Mouse (Mus musculus): ENCODE measurements around the gene Fam84b. TPM values are rescaled to one million over a fixed set of nuclear protein-coding genes. Genes with fewer than 3 reads are reported as not detected.

Gene Fam84b
- 10.2 and 14.4 TPM in 2 replicates for polyA plus RNA-seq (2015; fragmentation: Nextera tagmentation; extraction: Ambion mirVana)

DNA sequence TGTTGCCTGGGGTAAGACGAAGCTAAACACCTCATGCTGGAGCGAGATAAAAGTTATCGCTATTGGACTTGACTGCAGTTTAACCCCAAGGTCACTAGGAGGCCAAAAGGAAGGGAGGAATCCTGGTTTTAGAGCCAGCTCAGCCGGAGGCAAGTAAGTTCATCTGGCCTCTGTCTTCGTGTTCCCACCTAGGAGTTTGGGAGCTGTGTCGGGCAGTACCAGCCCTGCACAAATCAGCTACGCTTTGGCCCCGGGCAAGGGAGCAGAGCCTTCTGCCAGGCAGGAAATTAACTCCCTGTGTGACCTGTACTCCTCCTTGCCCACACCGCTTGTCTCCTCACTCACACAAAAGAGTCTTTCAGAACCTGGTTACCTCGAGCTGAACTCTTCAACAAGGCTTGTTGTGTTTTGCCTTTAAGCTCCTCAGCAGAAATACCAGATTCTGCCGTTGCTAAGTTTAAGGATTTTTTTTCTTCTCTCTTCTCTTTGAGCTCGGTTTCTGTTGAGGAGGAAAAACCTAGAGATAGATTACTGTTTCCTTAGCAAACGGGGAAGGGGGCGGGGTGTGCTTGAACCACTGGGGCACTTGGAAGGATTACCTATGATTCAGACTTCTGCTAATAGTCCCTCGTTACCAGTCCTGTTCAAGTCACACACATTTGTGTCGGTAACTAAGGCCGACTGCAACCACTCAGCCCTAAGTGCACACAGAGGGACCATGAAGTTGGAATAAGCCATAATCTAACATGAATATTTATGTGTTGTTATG lies at the start of gene Fam84b:
Gene Fam84b (minus strand): TSS at position 548 of the 769 bp plus-strand sequence.
- no peaks in the 10 kb centered on the region for H3K9me3 ChIP-seq
- WGBS: 29% methylated on average over 17 of the region's 17 CpGs
- H3K36me3 ChIP-seq: no peaks in the 10 kb centered on the region
- H3K9ac ChIP-seq (replicated peaks): no peak within 1 kb of the TSS
- H3K4me2 ChIP-seq (replicated peaks): no peak within 1 kb of the TSS
- H3K4me1 ChIP-seq: no peaks in the 10 kb centered on the region
- ATAC-seq (replicated peaks): no peak
- H3K4me3 ChIP-seq: no peak within 1 kb of the TSS
- H3K27ac ChIP-seq (replicated peaks): no peak within 1 kb of the TSS
- H3K27me3 ChIP-seq: no peaks in the 10 kb centered on the region

DNA sequence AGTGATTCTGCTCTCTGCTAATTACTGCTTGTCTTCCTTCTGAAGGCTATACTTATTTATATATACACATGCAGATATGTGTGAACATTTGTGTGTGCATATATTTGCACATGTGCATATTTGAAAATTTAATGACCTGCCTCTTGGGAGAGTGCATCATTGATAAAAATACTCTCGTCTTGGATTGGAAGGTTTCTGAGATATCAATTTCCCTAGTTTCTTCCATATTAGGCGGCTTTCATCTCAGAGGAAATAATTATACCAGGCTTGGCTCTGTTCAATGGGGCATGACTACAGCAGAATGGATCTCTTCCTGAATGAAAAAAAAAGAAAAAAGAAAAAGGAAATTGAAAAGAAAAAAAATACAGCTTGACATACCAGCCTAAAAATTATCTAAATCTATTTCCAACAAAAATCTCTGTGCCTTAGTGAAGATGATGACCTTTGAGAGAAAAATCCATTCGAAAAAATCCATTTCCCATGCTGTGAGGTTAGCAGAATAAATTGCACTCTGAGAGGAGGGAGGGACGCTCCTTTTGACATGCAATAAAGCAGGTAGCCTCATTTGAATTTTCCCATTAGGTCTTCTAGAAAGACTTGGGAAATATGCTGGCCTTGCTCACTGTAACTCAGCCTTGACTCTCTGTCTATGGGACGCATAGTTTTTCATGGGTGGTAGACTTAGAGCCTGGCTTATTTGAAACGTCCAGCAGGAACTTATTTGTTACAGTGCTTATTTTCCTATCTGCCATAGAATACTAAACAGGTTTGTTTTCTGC lies 44.8 kb upstream of the Fam84b start:
- Histone ChIP-seq H3K9ac (replicated peaks) (no peak overlapping the region), H3K4me1 (peaks cover 6% of the 10 kb centered on the region; the same call in 1 of the 2 replicates), H3K4me3 (no peak overlapping the region), H3K36me3 (no peaks in the 10 kb centered on the region), H3K4me2 (replicated peaks) (no peak overlapping the region), H3K9me3 (no peaks in the 10 kb centered on the region), H3K27me3 (no peaks in the 10 kb centered on the region), H3K27ac (replicated peaks) (no peak overlapping the region)
- peak; percentile 57; the same call in 1 of the 2 replicates for ATAC-seq (replicated peaks)
- WGBS: 46% methylated on average over 6 of the region's 6 CpGs

DNA sequence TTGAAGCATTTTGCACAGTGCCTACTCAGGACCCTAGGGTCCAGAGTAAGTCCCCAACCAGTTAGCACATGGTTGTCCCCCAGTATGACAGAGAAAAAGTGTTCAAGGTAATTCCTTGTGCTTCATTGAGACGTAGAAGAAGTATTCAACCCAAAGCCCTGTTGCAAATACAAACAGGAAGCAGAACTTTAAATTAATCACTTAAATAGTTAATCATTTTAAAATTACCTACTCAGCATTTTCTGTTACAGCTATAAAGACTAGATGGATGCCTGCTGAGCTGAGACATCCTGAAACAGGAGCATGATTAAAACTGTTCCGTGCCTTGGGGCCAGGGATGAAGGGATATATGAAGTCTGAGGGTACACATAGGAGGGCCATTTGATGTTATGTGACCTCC lies 42.5 kb upstream of the Fam84b start:
- Histone ChIP-seq H3K4me1 (peaks cover 6% of the 10 kb centered on the region; the same call in 1 of the 2 replicates), H3K4me3 (no peak overlapping the region), H3K9me3 (no peaks in the 10 kb centered on the region), H3K4me2 (replicated peaks) (no peak overlapping the region), H3K27ac (replicated peaks) (no peak overlapping the region), H3K9ac (replicated peaks) (no peak overlapping the region), H3K36me3 (no peaks in the 10 kb centered on the region), H3K27me3 (no peaks in the 10 kb centered on the region)
- ATAC-seq (replicated peaks): no peak
- 87% methylated on average over 2 of the region's 2 CpGs for WGBS

DNA sequence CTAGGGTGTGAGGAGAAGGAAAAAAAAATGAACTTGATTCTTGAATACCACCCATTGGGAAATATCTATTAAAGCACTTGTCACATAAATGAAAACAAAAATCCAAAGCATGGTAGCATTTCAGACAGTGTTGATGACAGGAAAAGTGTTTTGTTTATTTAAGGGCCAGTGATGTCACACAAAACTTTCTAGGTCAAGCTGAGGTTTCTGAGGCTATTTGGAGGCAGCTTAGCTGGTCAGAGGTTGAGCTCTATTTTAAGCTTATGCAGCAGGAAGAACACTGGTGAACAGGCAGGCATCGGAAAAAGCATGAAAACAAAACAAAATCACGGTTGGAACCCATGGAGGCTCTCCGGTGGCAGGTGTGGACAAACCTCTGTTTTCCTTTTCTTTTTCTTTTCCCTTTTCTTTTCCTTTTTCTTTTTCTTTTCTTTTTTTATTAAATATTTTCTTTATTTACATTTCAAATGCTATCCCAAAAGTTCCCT lies 39.4 kb upstream of the Fam84b start:
- WGBS: 73% methylated on average over 3 of the region's 3 CpGs
- no peaks in the 10 kb centered on the region for H3K9me3 ChIP-seq
- ATAC-seq (replicated peaks): no peak
- no peaks in the 10 kb centered on the region for H3K4me1 ChIP-seq
- H3K4me3 ChIP-seq: no peak overlapping the region
- H3K27me3 ChIP-seq: no peaks in the 10 kb centered on the region
- H3K36me3 ChIP-seq: no peaks in the 10 kb centered on the region
- H3K4me2 ChIP-seq (replicated peaks): no peak overlapping the region
- H3K27ac ChIP-seq (replicated peaks): no peak overlapping the region
- H3K9ac ChIP-seq (replicated peaks): no peak overlapping the region

DNA sequence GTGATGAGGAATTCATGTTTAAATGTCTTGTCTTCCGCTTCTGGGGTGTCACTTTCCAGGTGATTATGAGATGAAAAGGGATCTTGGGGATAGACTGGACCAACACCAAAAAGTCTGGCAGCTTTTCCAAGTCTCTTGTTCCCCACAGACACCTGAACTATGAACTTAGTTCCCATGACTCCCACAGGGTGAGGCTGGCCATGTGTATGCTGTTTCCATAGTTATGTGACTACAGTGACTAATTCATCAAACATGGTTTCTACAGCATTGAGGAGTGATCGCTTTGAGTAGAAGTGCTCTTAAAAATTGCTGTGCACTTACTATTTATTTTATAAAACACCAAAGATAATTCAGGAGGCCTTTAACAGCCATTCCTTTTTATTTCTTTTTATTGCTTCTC lies 35.1 kb upstream of the Fam84b start:
- Histone ChIP-seq H3K27me3 (no peaks in the 10 kb centered on the region), H3K9ac (replicated peaks) (no peak overlapping the region), H3K36me3 (no peaks in the 10 kb centered on the region), H3K27ac (replicated peaks) (no peak overlapping the region), H3K4me3 (no peak overlapping the region), H3K4me1 (no peaks in the 10 kb centered on the region), H3K9me3 (no peaks in the 10 kb centered on the region), H3K4me2 (replicated peaks) (no peak overlapping the region)
- WGBS: 91% methylated on average over 2 of the region's 2 CpGs
- no peak for ATAC-seq (replicated peaks)

DNA sequence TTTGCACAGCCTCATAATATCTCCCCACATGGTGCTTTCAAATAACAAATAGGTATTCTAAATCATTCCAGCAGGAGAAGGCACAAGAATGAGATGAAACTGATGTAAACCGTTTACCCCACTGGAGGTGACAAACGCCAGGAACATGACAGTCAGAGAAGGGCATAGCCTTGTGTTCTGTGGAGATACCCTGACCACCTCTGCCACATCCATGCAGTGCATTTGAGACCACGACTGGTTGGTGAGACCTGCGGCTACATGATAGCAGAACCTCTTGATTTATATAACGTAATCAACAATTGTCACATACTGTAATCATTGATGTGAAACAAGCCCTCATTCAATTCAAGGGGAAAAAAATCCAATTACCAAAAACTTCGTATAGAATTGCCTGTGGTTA lies 22.1 kb upstream of the Fam84b start:
- Histone ChIP-seq H3K4me2 (replicated peaks) (no peak overlapping the region), H3K27ac (replicated peaks) (no peak overlapping the region), H3K9ac (replicated peaks) (no peak overlapping the region), H3K4me3 (no peak overlapping the region), H3K36me3 (no peaks in the 10 kb centered on the region), H3K4me1 (no peaks in the 10 kb centered on the region), H3K9me3 (no peaks in the 10 kb centered on the region), H3K27me3 (no peaks in the 10 kb centered on the region)
- ATAC-seq (replicated peaks): no peak
- WGBS: 91% methylated on average over 6 of the region's 6 CpGs

DNA sequence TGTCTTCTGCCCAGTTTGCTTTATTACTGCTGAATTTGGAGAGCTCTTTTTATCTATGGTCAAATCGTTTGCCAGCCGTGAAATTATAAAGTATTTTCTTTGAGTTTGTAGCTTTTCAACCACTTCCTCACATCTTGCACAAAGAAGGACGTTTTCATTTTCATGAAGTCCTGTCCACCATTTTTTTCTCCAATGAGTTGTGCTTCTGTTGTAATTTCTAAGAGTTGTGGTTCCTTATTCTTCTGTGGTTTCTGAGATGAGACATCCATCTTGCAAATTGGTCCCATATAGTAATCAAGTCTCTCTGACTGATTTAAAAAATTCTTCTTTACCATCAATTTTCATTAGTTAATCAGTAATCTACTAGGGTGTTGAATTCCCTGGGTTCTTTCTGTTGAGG lies 8.8 kb upstream of the Fam84b start:
- no peak for ATAC-seq (replicated peaks)
- H3K9ac ChIP-seq (replicated peaks): no peak overlapping the region
- 88% methylated on average over 3 of the region's 3 CpGs for WGBS
- H3K4me1 ChIP-seq: no peaks in the 10 kb centered on the region
- H3K36me3 ChIP-seq: no peaks in the 10 kb centered on the region
- no peaks in the 10 kb centered on the region for H3K27me3 ChIP-seq
- no peaks in the 10 kb centered on the region for H3K9me3 ChIP-seq
- no peak overlapping the region for H3K27ac ChIP-seq (replicated peaks)
- no peak overlapping the region for H3K4me2 ChIP-seq (replicated peaks)
- no peak overlapping the region for H3K4me3 ChIP-seq

DNA sequence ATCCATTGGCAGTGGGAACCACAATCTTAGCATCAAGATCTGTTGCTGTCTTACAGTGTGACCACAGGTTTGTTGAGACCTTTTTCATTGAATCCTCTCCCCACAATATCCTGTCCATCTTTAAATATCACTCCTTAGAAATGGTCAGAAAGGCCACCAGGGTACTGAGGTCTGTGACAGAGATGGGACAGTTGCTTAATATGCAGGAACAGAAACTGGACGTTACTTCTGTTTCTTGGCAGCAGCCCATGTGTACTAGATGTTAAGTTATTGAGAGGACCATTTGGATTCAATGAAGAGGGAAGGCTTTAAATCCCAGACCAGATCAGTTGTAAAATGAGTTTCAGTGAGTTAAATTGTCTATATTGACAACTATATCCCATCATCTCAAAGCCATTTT lies 1.5 kb upstream of the Fam84b start:
- H3K9me3 ChIP-seq: no peaks in the 10 kb centered on the region
- no peak overlapping the region for H3K27ac ChIP-seq (replicated peaks)
- H3K4me2 ChIP-seq (replicated peaks): no peak overlapping the region
- no peaks in the 10 kb centered on the region for H3K4me1 ChIP-seq
- 78% methylated on average over 1 of the region's 1 CpGs for WGBS
- ATAC-seq (replicated peaks): no peak
- no peaks in the 10 kb centered on the region for H3K27me3 ChIP-seq
- H3K4me3 ChIP-seq: no peak overlapping the region
- H3K36me3 ChIP-seq: no peaks in the 10 kb centered on the region
- H3K9ac ChIP-seq (replicated peaks): no peak overlapping the region

DNA sequence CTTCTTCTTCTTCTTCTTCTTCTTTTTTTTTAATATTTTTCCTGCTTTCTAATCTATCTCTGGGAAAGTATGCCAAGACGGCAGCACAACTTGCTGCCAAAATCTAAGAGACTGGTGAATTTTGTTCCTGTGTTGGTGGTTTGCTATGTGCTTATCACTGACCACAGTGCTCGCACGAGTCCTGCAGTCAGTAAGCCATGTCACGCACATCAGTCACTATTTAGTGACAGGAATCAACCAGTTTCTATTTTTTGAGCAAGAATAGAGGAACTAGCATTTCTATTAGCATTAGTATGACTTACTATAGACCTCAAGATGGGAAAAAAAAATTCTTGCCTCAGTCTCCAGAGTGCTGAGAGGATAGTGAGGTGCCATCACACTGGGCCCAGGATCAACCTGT lies 573 bp upstream of the Fam84b start:
- Histone ChIP-seq H3K36me3 (no peaks in the 10 kb centered on the region), H3K9me3 (no peaks in the 10 kb centered on the region), H3K9ac (replicated peaks) (no peak overlapping the region), H3K4me2 (replicated peaks) (no peak overlapping the region), H3K4me1 (no peaks in the 10 kb centered on the region), H3K27me3 (no peaks in the 10 kb centered on the region), H3K27ac (replicated peaks) (no peak overlapping the region), H3K4me3 (no peak overlapping the region)
- 92% methylated on average over 4 of the region's 4 CpGs for WGBS
- no peak for ATAC-seq (replicated peaks)

DNA sequence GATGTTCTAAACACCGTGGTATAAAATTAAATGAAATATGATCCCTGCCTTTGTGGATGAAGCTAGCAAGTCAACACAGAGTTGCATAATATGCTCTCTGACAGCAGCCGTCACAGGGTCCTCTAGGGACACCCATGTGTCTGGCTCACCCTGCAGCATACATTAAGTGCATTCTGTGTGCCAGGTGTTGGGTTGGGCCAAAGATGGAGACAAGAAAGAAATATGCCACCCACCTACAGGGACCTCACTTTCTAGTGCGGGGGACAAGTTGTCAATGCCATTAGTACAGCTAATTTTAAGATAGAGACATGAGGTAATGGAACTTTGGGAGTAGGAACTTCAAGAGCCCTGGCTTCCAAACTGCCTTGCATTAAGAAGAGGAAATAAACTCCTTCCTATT lies 4.9 kb downstream of the Fam84b start:
- no peaks in the 10 kb centered on the region for H3K9me3 ChIP-seq
- 81% methylated on average over 3 of the region's 3 CpGs for whole genome bisulfite sequencing
- H3K4me3 ChIP-seq: no peak overlapping the region
- H3K27ac ChIP-seq (replicated peaks): no peak overlapping the region
- no peaks in the 10 kb centered on the region for H3K27me3 ChIP-seq
- no peak overlapping the region for H3K9ac ChIP-seq (replicated peaks)
- no peak for ATAC-seq (replicated peaks)
- no peaks in the 10 kb centered on the region for H3K36me3 ChIP-seq
- no peak overlapping the region for H3K4me2 ChIP-seq (replicated peaks)
- H3K4me1 ChIP-seq: 0 out of 2 replicates have a peak, but pooled peaks cover 6% of the 10 kb centered on the region

DNA sequence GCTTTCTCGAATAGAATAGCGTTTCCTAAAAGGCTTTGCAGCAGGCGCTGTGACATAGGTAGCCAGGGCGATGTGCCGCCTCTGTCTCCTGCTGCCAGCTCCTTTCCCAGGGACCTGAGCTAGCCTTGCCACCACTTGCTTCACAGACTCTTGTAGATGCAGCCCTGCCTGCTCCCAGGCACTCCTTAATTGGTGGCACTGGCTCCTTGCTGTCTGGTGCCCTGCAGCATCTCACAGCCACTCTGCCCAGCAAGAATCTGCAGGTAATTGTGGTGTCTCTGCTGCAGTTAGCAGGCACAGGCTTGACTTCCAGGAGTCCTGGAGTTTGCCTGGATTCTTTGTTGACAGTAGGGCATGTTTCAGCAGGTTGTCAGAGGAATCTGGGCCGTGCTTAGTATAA lies 7.3 kb downstream of the Fam84b start:
- 12% methylated on average over 6 of the region's 6 CpGs for WGBS
- Histone ChIP-seq H3K9ac (replicated peaks) (no peak overlapping the region), H3K36me3 (no peaks in the 10 kb centered on the region), H3K4me1 (0 out of 2 replicates have a peak, but pooled peaks cover 6% of the 10 kb centered on the region), H3K9me3 (no peaks in the 10 kb centered on the region), H3K27ac (replicated peaks) (no peak overlapping the region), H3K27me3 (no peaks in the 10 kb centered on the region), H3K4me3 (no peak overlapping the region), H3K4me2 (replicated peaks) (no peak overlapping the region)
- ATAC-seq (replicated peaks): no peak

DNA sequence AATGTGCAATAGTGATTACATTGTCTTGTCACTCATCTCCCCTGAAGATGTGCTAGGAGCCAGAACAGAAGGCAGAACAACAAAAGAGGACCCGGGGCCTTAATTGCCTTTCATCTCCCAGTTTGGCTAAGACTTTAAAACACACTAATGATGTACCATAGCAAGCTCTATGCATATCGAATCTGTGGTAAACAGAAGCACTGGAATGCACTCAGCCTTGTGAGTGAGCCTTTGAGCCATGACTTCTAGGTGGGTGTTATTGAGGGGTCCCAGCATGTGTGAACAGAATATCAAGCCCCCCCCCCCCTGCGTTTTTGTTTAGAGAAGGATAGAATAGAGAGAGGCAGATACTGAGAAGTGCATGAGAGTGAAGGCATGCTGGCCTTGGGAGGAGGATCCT lies 7.7 kb downstream of the Fam84b start:
- WGBS: 2% methylated on average over 3 of the region's 3 CpGs
- H3K9me3 ChIP-seq: no peaks in the 10 kb centered on the region
- no peak overlapping the region for H3K4me3 ChIP-seq
- no peak for ATAC-seq (replicated peaks)
- no peaks in the 10 kb centered on the region for H3K27me3 ChIP-seq
- H3K27ac ChIP-seq (replicated peaks): no peak overlapping the region
- 0 out of 2 replicates have a peak, but pooled peaks cover 6% of the 10 kb centered on the region for H3K4me1 ChIP-seq
- no peak overlapping the region for H3K4me2 ChIP-seq (replicated peaks)
- H3K9ac ChIP-seq (replicated peaks): no peak overlapping the region
- H3K36me3 ChIP-seq: no peaks in the 10 kb centered on the region
